Mouse (Mus musculus) ES-Bruce4 (cell line): Measurements from ENCODE around the gene Ptger2. TPM values are rescaled to one million over a fixed set of nuclear protein-coding genes. Genes with fewer than 3 reads are reported as not detected.

Experiments
- H3K27ac ChIP-seq: 2 replicates; pipeline ENCODE4 v1.5.1; 2012; ENCODE audit warnings: low read length, inconsistent platforms; ENCODE audit not compliant: insufficient read depth
- H3K27me3 ChIP-seq: 2 replicates; pipeline ENCODE4 v1.6.1; 2012; ENCODE audit warnings: mild to moderate bottlenecking, low read length, inconsistent platforms; ENCODE audit not compliant: control insufficient read depth, poor library complexity, insufficient read depth, severe bottlenecking
- H3K36me3 ChIP-seq: 2 replicates; pipeline ENCODE4 v1.6.1; 2012; ENCODE audit warnings: inconsistent platforms, mild to moderate bottlenecking, low read length, moderate library complexity; ENCODE audit not compliant: control insufficient read depth, poor library complexity, insufficient read depth, severe bottlenecking
- H3K4me1 ChIP-seq: one replicate; pipeline ENCODE4 v1.8.1; 2011; ENCODE audit warnings: low read length; ENCODE audit not compliant: control insufficient read depth, insufficient read depth
- H3K4me3 ChIP-seq: 2 replicates; pipeline ENCODE4 v1.5.1; 2011; ENCODE audit warnings: low read depth, mild to moderate bottlenecking, low read length
- H3K9ac ChIP-seq: 2 replicates; pipeline ENCODE4 v1.6.1; 2012; ENCODE audit warnings: low read depth, mild to moderate bottlenecking, inconsistent platforms; ENCODE audit not compliant: poor library complexity, severe bottlenecking
- H3K9me3 ChIP-seq: replicated peaks from 2 replicates; pipeline ENCODE4 v1.6.1; 2012; ENCODE audit warnings: mild to moderate bottlenecking, low read length, inconsistent platforms; ENCODE audit not compliant: control insufficient read depth, poor library complexity, insufficient read depth, severe bottlenecking
- CTCF ChIP-seq: IDR thresholded peaks from one replicate; pipeline ENCODE4 v1.8.1; 2011; ENCODE audit warnings: low read depth, low read length
- EP300 ChIP-seq: IDR thresholded peaks from 2 replicates; pipeline ENCODE4 v1.6.1; 2011; ENCODE audit warnings: low read depth, low read length; ENCODE audit not compliant: insufficient read depth
- POLR2A ChIP-seq: IDR thresholded peaks from one replicate; pipeline ENCODE4 v1.8.1; 2011; ENCODE audit warnings: low read length; ENCODE audit not compliant: insufficient read depth
- polyA plus RNA-seq: library from polyadenylated mRNA; stranded (reverse); fragments of >200 nt; gene quantifications from 2 replicates; pipeline ENCODE4 v1.2.4, GENCODE M21; 2011; ENCODE audit warnings: low read depth; ENCODE audit not compliant: missing spikeins, insufficient read depth, insufficient read length

Ptger2 gene
- polyA plus RNA-seq, 1 experiment = not detected

DNA sequence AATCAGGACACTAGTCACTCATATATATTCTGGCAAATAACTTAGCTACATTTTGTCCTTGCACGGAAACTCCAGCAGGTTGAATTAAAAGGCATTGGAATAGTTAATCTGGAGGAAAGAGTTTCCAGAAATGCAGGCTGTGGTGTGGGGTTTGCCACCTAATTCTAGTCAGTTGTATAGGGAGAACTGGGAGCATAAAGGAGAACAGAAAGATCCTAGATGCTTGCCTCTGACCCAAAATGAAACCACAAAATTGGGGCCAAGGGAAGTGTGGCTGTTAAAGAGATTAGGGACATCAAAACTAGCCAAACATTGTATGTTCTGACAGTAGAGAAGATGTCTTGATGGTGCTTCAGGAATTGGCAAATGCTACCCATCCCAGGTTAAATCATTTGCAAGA is 48.6 kb downstream of the Ptger2 start:
- H3K9ac ChIP-seq = no peak overlapping the region
- no peak overlapping the region for H3K4me3 ChIP-seq
- TF ChIP-seq EP300 (no peak), POLR2A (no peak), CTCF (no peak)
- H3K9me3 ChIP-seq = no peaks in the 10 kb centered on the region
- no peak overlapping the region for H3K27ac ChIP-seq
- H3K27me3 ChIP-seq = no peaks in the 10 kb centered on the region
- H3K4me1 ChIP-seq = no peaks in the 10 kb centered on the region
- H3K36me3 ChIP-seq = no peaks in the 10 kb centered on the region

DNA sequence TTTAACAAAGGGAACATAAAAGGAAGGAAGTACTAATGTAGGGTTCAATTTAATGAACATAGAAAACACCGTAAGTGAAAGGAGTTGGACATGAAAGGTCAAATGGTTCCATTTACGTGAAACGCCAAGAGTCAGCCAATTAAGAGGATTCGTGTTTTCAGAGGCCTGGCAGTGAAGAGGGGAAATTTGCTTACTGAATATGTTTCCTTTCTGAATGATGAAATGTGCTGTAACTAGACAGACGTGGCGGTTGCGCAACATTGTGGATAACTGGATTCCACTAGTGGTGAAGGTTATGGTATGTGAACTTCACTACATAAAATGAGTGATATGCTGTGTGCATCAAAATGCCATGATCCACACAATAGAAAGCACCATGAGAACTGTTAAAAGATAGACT is 50.1 kb downstream of the Ptger2 start:
- H3K9me3 ChIP-seq = no peaks in the 10 kb centered on the region
- no peak overlapping the region for H3K4me3 ChIP-seq
- no peak overlapping the region for H3K9ac ChIP-seq
- no peak overlapping the region for H3K27ac ChIP-seq
- no peak for TF ChIP-seq EP300
- TF ChIP-seq CTCF = no peak
- no peak for TF ChIP-seq POLR2A
- no peaks in the 10 kb centered on the region for H3K36me3 ChIP-seq
- H3K4me1 ChIP-seq = no peaks in the 10 kb centered on the region
- no peaks in the 10 kb centered on the region for H3K27me3 ChIP-seq

DNA sequence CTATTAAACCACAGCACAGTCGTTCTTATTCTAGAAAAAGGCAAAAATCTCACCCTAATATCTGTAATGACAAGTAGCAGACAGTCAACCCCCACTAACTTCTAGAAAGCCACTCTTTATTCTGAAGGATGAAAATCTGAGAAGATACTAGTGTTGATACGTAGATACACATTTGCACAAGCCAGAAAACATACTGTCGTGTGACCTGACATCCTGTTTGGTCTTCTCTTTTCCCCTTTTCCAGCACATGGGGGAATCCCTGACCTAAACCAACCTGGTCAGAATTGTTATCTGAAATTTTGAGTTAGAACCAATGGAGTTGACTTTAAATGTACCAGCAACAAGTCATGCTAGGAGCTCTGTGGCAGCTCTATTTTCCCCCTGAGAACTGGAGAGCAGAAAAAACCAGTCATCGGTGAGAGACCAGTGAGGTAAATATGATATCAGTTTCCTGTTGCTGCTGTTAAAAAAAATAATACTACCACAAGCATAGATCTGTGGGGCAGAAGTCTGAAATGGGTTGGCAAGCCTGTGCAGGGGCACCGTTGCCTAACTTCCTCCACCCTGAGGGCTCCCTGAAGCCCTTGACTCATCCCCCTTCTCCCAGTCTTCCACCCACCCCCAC is 53.0 kb downstream of the Ptger2 start:
- no peak for TF ChIP-seq EP300
- TF ChIP-seq CTCF = no peak
- TF ChIP-seq POLR2A = no peak

DNA sequence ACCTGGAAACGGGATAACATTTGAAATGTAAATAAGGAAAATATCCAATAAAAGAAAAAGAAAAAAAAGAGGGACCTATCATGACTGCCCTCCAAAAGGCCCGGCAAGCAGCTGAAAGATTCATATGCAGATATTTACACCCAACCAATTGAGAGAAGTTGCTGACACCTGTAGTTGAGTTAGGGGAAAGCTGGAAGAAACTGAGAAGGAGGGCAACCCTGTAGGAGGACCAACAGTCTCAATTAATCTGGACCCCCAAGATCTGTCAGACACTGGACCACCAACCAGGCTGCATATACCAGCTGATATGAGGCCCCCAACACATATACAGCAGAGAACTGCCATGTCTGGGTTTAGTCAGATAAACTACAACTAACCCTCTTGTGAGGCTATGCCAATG is 60.1 kb downstream of the Ptger2 start:
- H3K36me3 ChIP-seq = no peaks in the 10 kb centered on the region
- H3K27me3 ChIP-seq = no peaks in the 10 kb centered on the region
- H3K9me3 ChIP-seq = no peaks in the 10 kb centered on the region
- H3K4me3 ChIP-seq = no peak overlapping the region
- H3K27ac ChIP-seq = no peak overlapping the region
- no peak overlapping the region for H3K9ac ChIP-seq
- no peak for TF ChIP-seq POLR2A
- no peak for TF ChIP-seq EP300
- no peak for TF ChIP-seq CTCF
- H3K4me1 ChIP-seq = no peaks in the 10 kb centered on the region

More for the DNA sequence above, 53.0 kb downstream of the Ptger2 start:
- Histone ChIP-seq H3K36me3 (no peaks in the 10 kb centered on the region), H3K9me3 (no peaks in the 10 kb centered on the region), H3K4me3 (no peak overlapping the region), H3K27ac (no peak overlapping the region), H3K9ac (no peak overlapping the region), H3K4me1 (no peaks in the 10 kb centered on the region), H3K27me3 (no peaks in the 10 kb centered on the region)

DNA sequence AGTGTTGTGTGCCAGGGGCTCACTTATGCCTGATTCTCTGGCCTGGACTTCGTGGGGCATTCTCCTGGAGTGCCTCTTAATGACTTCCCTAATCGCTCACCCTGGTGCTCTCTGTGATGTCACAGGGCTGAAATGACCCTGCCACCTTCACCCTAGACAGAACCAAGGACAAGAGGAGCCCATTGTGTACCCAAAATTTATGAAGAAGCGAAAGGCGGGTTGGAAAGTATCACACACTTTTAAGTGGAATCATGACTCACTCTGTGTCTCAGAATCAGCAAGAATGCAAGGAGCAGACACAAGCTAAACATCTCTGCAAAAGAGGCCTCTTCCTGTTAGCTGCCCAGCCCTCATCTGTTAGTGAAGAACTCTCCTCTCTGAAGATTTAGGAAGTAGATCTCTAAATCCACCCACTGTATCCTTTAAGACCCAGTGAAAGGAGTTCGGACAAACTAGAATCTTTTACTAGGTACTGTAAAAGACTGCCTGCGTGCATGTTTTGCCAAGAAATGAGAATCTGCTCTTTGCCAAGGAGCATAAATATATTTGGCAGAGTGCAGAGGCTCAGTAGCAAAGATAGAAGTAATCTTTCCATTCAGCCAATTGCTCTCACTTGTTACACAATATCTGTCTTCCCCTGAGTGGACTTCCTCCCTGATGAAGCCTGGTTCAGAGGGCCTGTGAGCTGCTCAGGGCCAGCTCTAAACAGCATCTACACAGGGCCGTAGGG is 61.9 kb downstream of the Ptger2 start:
- Histone ChIP-seq H3K9ac (no peak overlapping the region), H3K36me3 (no peaks in the 10 kb centered on the region), H3K4me1 (no peaks in the 10 kb centered on the region), H3K27me3 (no peaks in the 10 kb centered on the region), H3K27ac (no peak overlapping the region), H3K9me3 (no peaks in the 10 kb centered on the region), H3K4me3 (no peak overlapping the region)
- TF ChIP-seq POLR2A (no peak), EP300 (no peak), CTCF (no peak)

DNA sequence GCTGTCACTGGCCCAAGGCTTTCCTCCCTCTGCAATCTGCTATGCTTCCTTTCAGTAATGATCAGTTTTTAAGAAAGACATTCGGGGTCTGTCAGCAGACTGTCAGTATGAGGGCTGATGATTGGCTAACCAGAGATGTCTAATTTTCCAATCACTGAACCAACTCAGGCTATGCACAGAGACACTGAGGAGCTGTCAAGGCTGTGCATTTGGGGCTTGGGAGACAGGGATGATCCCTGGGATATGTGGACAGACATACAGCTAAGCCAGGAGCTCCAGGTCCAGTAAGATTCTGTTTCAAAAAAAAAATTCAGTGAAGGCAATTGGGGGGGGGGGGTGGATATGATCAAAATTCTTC is 62.4 kb downstream of the Ptger2 start:
- Histone ChIP-seq H3K4me1 (no peaks in the 10 kb centered on the region), H3K9me3 (no peaks in the 10 kb centered on the region), H3K27ac (no peak overlapping the region), H3K9ac (no peak overlapping the region), H3K4me3 (no peak overlapping the region), H3K27me3 (no peaks in the 10 kb centered on the region), H3K36me3 (no peaks in the 10 kb centered on the region)
- no peak for TF ChIP-seq CTCF
- no peak for TF ChIP-seq POLR2A
- no peak for TF ChIP-seq EP300
